12 mouse cellular contexts compared by ENCODE assay signal in the genomic region with DNA sequence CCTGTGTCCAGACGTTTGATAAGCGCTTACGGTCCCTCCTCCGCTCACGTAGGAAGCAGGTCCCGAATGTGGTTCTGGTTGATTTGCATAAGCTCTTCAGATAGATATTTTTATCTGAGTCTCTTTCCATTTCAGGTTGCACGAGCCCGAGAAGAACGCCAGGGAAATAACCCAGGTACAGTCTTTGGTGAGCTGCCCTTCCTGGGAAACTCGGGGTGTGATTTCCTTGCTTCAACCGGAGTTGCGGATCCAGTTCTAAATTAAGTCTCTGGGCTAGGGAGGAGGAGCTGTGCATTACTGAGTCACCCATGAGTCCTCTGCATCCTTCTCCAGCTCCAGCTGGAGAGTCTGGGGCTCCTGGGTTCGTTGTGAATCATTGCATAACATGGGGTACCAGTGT. TPM values are rescaled to one million over a fixed set of nuclear protein-coding genes. Genes with fewer than 3 reads are reported as not detected.
DNase-seq lines count a peak whose midpoint lies in the region; ATAC-seq and TF ChIP-seq lines count a peak whose summit lies in the region.
"Had no signal": no experiment of that assay in that cellular context is flagged by ENCODE, and none has a peak within 500 bp of the region (broad histone marks: within the 10 kb centered on the region; RNA-seq: fewer than 3 reads in every experiment).

No protein-coding gene starts in this region.

- peaks cover 18% of the 10 kb centered on the region; the same call in 1 of the 2 replicates for H3K36me3 ChIP-seq in heart, embryonic 10.5 days

- H3K27ac ChIP-seq in heart, embryonic 10.5 days = no peak overlapping the region
- H3K27ac ChIP-seq in left cerebral cortex, adult 2 months = peak overlapping the region; percentile 90
- H3K27ac ChIP-seq: hindbrain, embryonic 12.5 days; stomach, embryonic 15.5 days had no signal

- no peak for ATAC-seq in erythroblast, adult 5-6 weeks (replicated peaks; ENCODE audit: low FRiP score, poor library complexity, severe bottlenecking)

- H3K27me3 ChIP-seq in heart, embryonic 10.5 days (ENCODE audit: insufficient read depth, poor library complexity, severe bottlenecking) = no peaks in the 10 kb centered on the region
- H3K27me3 ChIP-seq: hindbrain, embryonic 12.5 days; stomach, embryonic 15.5 days had no signal

- peak overlapping the region; percentile 13; the same call in 1 of the 2 replicates for H3K4me3 ChIP-seq in heart, embryonic 10.5 days
- no peak overlapping the region for H3K4me3 ChIP-seq in left cerebral cortex, adult 2 months
- H3K4me3 ChIP-seq: hindbrain, embryonic 12.5 days; stomach, embryonic 15.5 days had no signal

- TF ChIP-seq CTCF in left cerebral cortex, adult 2 months (IDR thresholded peaks at IDR 0.05) = no peak

- peaks cover 27% of the 10 kb centered on the region for H3K4me1 ChIP-seq in heart, embryonic 10.5 days
- H3K4me1 ChIP-seq: stomach, embryonic 15.5 days had no signal

- no peaks in the 10 kb centered on the region for H3K9me3 ChIP-seq in heart, embryonic 10.5 days
- H3K9me3 ChIP-seq: hindbrain, embryonic 12.5 days; stomach, embryonic 15.5 days had no signal

- intact Hi-C loops in heart, postnatal 36 days (cut with DNase I) = no loop called here
- intact Hi-C loops in left cerebral cortex, adult 2 months (cut with DNase I) = loop anchor here (1.0 kb wide), 1 partner anchor 422 kb away; no protein-coding TSS in a partner anchor

- WGBS in heart, embryonic 10.5 days = 47% methylated on average over 13 of the region's 13 CpGs

- peak; percentile 71 for DNase-seq in heart, embryonic 10.5 days (ENCODE audit: low spot score)
- DNase-seq in heart, postnatal 36 days = no peak
- DNase-seq in testis, postnatal 10 days (ENCODE audit: low spot score) = peak; percentile 25
- no peak for DNase-seq in testis, postnatal 14 days (ENCODE audit: low spot score)
- DNase-seq in left cerebral cortex, adult 2 months (ENCODE audit: extremely low spot score in 1 of 2, low spot score in 2 of 2) = peak; percentile 52 to 54
- DNase-seq in urinary bladder, adult 18-20 months (ENCODE audit: low spot score in 2 of 2) = no peak
- DNase-seq: adrenal gland, postnatal 14 days; kidney, adult 9 months; layer of hippocampus, postnatal 36 days had no signal

RNA-seq across cellular contexts. Expression of gene Sirpa, which starts 35.2 kb away (rescaled TPM):
- polyA plus RNA-seq in heart, embryonic 10.5 days (2016; fragmentation: Nextera tagmentation; extraction: Ambion mirVana) = 11.0 and 12.8 TPM in 2 replicates
- 10 to 100 TPM; 27.0 to 32.2 TPM for total RNA-seq in heart, postnatal 36 days (2021)
- total RNA-seq in left cerebral cortex, adult 2 months (2021) = 100 to 1,000 TPM; 375 to 384 TPM
- 46.3 and 59.8 TPM in 2 replicates for total RNA-seq in erythroblast, adult 5-6 weeks (2015; ENCODE audit: low replicate concordance)
- 45.0 and 60.8 TPM in 2 replicates for total RNA-seq in erythroblast, adult 5-6 weeks (2017; ENCODE audit: low replicate concordance)

Comparison
In these comparisons a context has a peak if more than half of its experiments do, and no peak if none do; other contexts are left out.
1. DNase-seq: peak in heart, embryonic 10.5 days (single experiment), testis, postnatal 10 days (single experiment) and left cerebral cortex, adult 2 months (2 of 2); none in heart, postnatal 36 days (0 of 2), testis, postnatal 14 days (single experiment) and urinary bladder, adult 18-20 months (0 of 2).
2. RNA of gene Sirpa, which starts 35.2 kb away (total RNA-seq): 375 to 384 TPM in left cerebral cortex, adult 2 months; 45.0 to 60.8 TPM in erythroblast, adult 5-6 weeks and 27.0 to 32.2 TPM in heart, postnatal 36 days; every median in the first group is over 4 times any median in the second.